Mouse (Mus musculus) liver, adult 2 months (tissue): Measurements from ENCODE around the gene Slc37a4.
"Not testable (repeated sequence)": the region's sequence is repeated elsewhere in the genome, so short reads cannot be mapped to it uniquely, and the experiment has no call there.

ENCODE experiments used
- CTCF ChIP-seq: fragments of 200-500 bp; IDR thresholded peaks from 2 replicates; pipeline ENCODE4 v1.5.1; 2011; ENCODE audit warnings: low read depth, low read length, control low read depth
- POLR2A ChIP-seq: fragments of 200-500 bp; IDR thresholded peaks from 2 replicates; pipeline ENCODE4 v1.6.1; 2011; ENCODE audit warnings: low read length, control low read depth; ENCODE audit not compliant: insufficient read depth; ENCODE audit errors: extremely low read depth

DNA sequence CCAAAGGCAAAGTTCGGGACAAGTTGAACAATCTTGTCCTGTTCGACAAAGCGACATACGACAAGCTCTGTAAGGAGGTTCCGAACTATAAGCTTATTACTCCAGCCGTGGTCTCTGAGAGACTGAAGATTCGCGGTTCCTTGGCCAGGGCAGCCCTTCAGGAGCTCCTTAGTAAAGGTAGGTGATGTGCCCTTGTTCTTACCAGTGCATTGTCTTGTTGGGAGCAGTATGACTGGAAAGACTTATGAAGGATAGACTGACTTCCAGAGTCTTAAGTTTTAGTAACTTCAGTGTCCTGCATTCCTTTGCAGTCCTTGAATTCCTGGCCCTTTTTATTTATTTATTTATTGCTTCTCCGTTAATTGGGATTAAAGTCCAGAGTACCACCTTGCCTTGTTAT is 12.0 kb downstream of the Slc37a4 start:
- not testable (repeated sequence) for TF ChIP-seq CTCF, POLR2A
